Mouse (Mus musculus) heart, adult 2 months (tissue): ENCODE measurements around the gene Gm20403. TPM values are rescaled to one million over a fixed set of nuclear protein-coding genes. Genes with fewer than 3 reads are reported as not detected.

Experiments
- DNase-seq, 2 experiments: peaks; one replicate each; pipeline ENCODE4 v3.0.0; 2021
- H3K27ac ChIP-seq: fragments of 200-600 bp; 2 replicates; pipeline ENCODE4 v1.8.1; 2022
- H3K27me3 ChIP-seq: fragments of 200-500 bp; 2 replicates; pipeline ENCODE4 v1.6.1; 2012; ENCODE audit warnings: mild to moderate bottlenecking, low read length, inconsistent platforms, mixed read lengths; ENCODE audit not compliant: control insufficient read depth, insufficient read depth
- H3K36me3 ChIP-seq: fragments of 200-500 bp; 2 replicates; pipeline ENCODE4 v1.6.1; 2012; ENCODE audit warnings: low read length, inconsistent platforms; ENCODE audit not compliant: control insufficient read depth, insufficient read depth
- H3K4me1 ChIP-seq: fragments of 200-500 bp; 2 replicates; pipeline ENCODE4 v1.6.1; 2011; ENCODE audit warnings: low read length; ENCODE audit not compliant: control insufficient read depth, insufficient read depth
- H3K4me3 ChIP-seq: fragments of 200-600 bp; 2 replicates; pipeline ENCODE4 v1.8.1; 2022
- H3K79me2 ChIP-seq: fragments of 200-500 bp; replicated peaks from 2 replicates; pipeline ENCODE4 v1.6.1; 2012; ENCODE audit warnings: mild to moderate bottlenecking, inconsistent platforms, low read length, moderate library complexity, mixed read lengths; ENCODE audit not compliant: control insufficient read depth, insufficient read depth
- H3K9ac ChIP-seq: fragments of 200-500 bp; 2 replicates; pipeline ENCODE4 v1.6.1; 2012; ENCODE audit warnings: low read depth, mild to moderate bottlenecking, control low read depth, inconsistent platforms, low read length, mixed read lengths
- CTCF ChIP-seq: fragments of 200-600 bp; IDR thresholded peaks from 2 replicates; pipeline ENCODE4 v1.8.1; 2022; ENCODE audit warnings: antibody characterized with exemption, mild to moderate bottlenecking, moderate library complexity
- EP300 ChIP-seq: fragments of 200-500 bp; IDR thresholded peaks from 2 replicates; pipeline ENCODE4 v1.6.1; 2011; ENCODE audit warnings: low read depth, low read length, control low read depth; ENCODE audit not compliant: insufficient read depth
- POLR2A ChIP-seq: fragments of 200-500 bp; IDR thresholded peaks from 2 replicates; pipeline ENCODE4 v1.6.1; 2011; ENCODE audit warnings: mild to moderate bottlenecking, low read depth, low read length, control low read depth; ENCODE audit not compliant: insufficient read depth
- WGBS: fragments of 180-500 bp; shearing (Covaris S2); methylation state at CpG from one replicate; pipeline ENCODE4 v1.1.7; 2018; 5-methylcytosine and 5-hydroxymethylcytosine counted together
- intact Hi-C: fragments of 180-260 bp; cut with DNase I; formaldehyde crosslinking; loops from one replicate; pipeline ENCODE4 v1.15.1; 2025
- long read RNA-seq: library from polyadenylated mRNA; stranded (forward); transcript quantifications from one replicate; pipeline ENCODE4 v2.0.0, GENCODE M21; 2021
- polyA plus RNA-seq: library from polyadenylated mRNA; depleted of rRNA; stranded (reverse); fragments of >200 nt; gene quantifications from 2 replicates; pipeline ENCODE4 v1.2.3, GENCODE M21; 2012; rRNA removed
- total RNA-seq, 2 experiments: library from RNA; stranded (reverse); gene quantifications; 2 replicates each; pipeline ENCODE4 v1.2.3; 2021

Gene Gm20403
- total RNA-seq: not detected
- not detected in 2 replicates for polyA plus RNA-seq
- long read RNA-seq: 0 reads

- Histone ChIP-seq H3K4me1 (no peaks in the 10 kb centered on the region), H3K4me3 (peak within 1 kb of the TSS; percentile 87), H3K27me3 (no peaks in the 10 kb centered on the region), H3K9ac (peak within 1 kb of the TSS; percentile 92), H3K79me2 (no peaks in the 10 kb centered on the region), H3K27ac (peak within 1 kb of the TSS; percentile 82), H3K36me3 (no peaks in the 10 kb centered on the region)
- TF ChIP-seq EP300 (no peak), POLR2A (peak; percentile 84)
- DNase-seq: peak; percentile 84
- under 1% methylated on average over 60 of the region's 60 CpGs for WGBS
- intact Hi-C loops: loop anchor here (5.0 to 10.0 kb wide), 2 partner anchors 151 to 316 kb away; partner anchors contain the start of gene Ppp2r3c
These were observed at the start of gene Gm20403 for GRCm38 (mm10) chr12:54986052-54986717. Gene Gm20403 (minus strand): TSS chr12:54986529.

GRCm38 (mm10) chr12:55027088-55027487 lies 40.8 kb upstream of the Gm20403 start:
- 30% methylated on average over 3 of the region's 3 CpGs for WGBS
- Histone ChIP-seq H3K27ac (no peak overlapping the region), H3K9ac (no peak overlapping the region), H3K4me1 (no peaks in the 10 kb centered on the region), H3K27me3 (no peaks in the 10 kb centered on the region), H3K36me3 (no peaks in the 10 kb centered on the region), H3K4me3 (no peak overlapping the region), H3K79me2 (no peaks in the 10 kb centered on the region)
- intact Hi-C loops: no loop called here
- DNase-seq: no peak
- TF ChIP-seq CTCF (no peak), EP300 (no peak), POLR2A (no peak)

- no peaks in the 10 kb centered on the region for H3K36me3 ChIP-seq
- H3K4me1 ChIP-seq: no peaks in the 10 kb centered on the region
- intact Hi-C loops: no loop called here
- H3K79me2 ChIP-seq: no peaks in the 10 kb centered on the region
- no peak overlapping the region for H3K9ac ChIP-seq
- TF ChIP-seq CTCF (no peak), EP300 (no peak), POLR2A (no peak)
- 71% methylated on average over 2 of the region's 2 CpGs for WGBS
- no peak for DNase-seq
- H3K27ac ChIP-seq: no peak overlapping the region
- no peaks in the 10 kb centered on the region for H3K27me3 ChIP-seq
- H3K4me3 ChIP-seq: no peak overlapping the region
These were observed 37.0 kb upstream of the Gm20403 start for GRCm38 (mm10) chr12:55023284-55023683.

- intact Hi-C loops: no loop called here
- no peak overlapping the region for H3K27ac ChIP-seq
- H3K9ac ChIP-seq: no peak overlapping the region
- H3K27me3 ChIP-seq: no peaks in the 10 kb centered on the region
- WGBS: 79% methylated on average over 7 of the region's 7 CpGs
- TF ChIP-seq CTCF: no peak
- TF ChIP-seq POLR2A: no peak
- TF ChIP-seq EP300: no peak
- no peaks in the 10 kb centered on the region for H3K4me1 ChIP-seq
- H3K36me3 ChIP-seq: no peaks in the 10 kb centered on the region
- H3K79me2 ChIP-seq: no peaks in the 10 kb centered on the region
- peak; percentile 14 to 22 for DNase-seq
- H3K4me3 ChIP-seq: no peak overlapping the region
These were observed 33.1 kb upstream of the Gm20403 start for GRCm38 (mm10) chr12:55019421-55019877.

- Histone ChIP-seq H3K9ac (no peak overlapping the region), H3K4me3 (no peak overlapping the region), H3K79me2 (no peaks in the 10 kb centered on the region), H3K4me1 (no peaks in the 10 kb centered on the region), H3K36me3 (no peaks in the 10 kb centered on the region), H3K27me3 (no peaks in the 10 kb centered on the region), H3K27ac (no peak overlapping the region)
- WGBS: 63% methylated on average over 9 of the region's 9 CpGs
- no peak for DNase-seq
- TF ChIP-seq CTCF (no peak), POLR2A (no peak), EP300 (no peak)
- intact Hi-C loops: no loop called here
These were observed 30.9 kb upstream of the Gm20403 start for GRCm38 (mm10) chr12:55017119-55017721.
